Mouse (Mus musculus) frontal cortex, adult 2 months (tissue): ENCODE data around the gene Lypd6b. TPM values are rescaled to one million over a fixed set of nuclear protein-coding genes. Genes with fewer than 3 reads are reported as not detected.

Experiments
- DNase-seq, 2 experiments: peaks; one replicate each; pipeline ENCODE4 v3.0.0; 2022; ENCODE audit warnings: low spot score in 1 of 2; ENCODE audit errors: extremely low spot score in 1 of 2
- polyA plus RNA-seq: library from polyadenylated mRNA; depleted of rRNA; stranded (reverse); fragments of >200 nt; gene quantifications from 2 replicates; pipeline ENCODE4 v1.2.3, GENCODE M21; 2012

Lypd6b gene
- polyA plus RNA-seq, 1 experiment = 7.5 TPM

- no peak for DNase-seq
These were observed 29.1 kb downstream of the Lypd6b start for GRCm38 (mm10) chr2:49816549-49816948.

DNA sequence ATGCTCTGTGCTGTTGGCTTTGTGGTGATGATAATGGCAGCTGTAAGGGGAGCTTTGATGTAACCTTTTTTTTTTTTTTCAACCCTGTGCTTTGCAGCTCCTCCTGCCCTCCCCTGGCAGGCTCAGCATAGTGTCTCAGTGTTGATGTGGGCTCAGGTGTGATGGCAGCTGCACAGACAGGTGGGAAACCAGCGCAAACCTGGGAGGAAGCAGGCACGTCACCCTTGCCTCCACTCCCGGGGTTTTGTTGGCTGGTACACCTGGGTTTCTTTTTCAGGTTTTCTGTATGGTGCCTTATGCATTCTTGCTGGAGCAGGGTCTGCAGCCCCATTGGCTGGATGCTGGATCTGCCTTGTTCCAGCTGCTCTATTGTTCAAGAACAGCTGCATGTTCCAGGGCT is 29.7 kb downstream of the Lypd6b start:
- DNase-seq = no peak

GRCm38 (mm10) chr2:49818126-49818525 is 30.6 kb downstream of the Lypd6b start:
- DNase-seq = no peak

DNA sequence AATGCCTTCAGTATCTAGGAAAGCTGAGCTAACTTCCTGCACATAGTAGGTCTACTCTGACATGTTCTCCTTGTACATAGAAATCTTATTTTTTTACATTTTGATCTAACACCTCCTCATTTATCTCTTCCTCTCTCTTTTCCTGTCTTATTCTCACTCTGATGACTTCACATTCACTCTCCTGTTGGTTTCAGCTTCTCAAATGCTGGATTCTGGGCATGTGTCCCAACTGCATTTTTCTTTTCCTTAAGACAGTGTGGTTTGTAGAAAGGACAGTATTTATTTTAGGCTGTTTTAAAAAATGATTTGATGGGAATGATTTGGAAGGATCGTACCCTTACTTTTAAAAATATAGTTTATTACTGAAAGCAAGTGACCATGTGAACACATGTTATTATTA is 34.8 kb downstream of the Lypd6b start:
- DNase-seq = peak in 1 of 2 experiments; percentile 44

- DNase-seq = no peak
These were observed 38.1 kb downstream of the Lypd6b start for GRCm38 (mm10) chr2:49825588-49825987.

- no peak for DNase-seq
These were observed 40.3 kb downstream of the Lypd6b start for GRCm38 (mm10) chr2:49827756-49828155.

DNA sequence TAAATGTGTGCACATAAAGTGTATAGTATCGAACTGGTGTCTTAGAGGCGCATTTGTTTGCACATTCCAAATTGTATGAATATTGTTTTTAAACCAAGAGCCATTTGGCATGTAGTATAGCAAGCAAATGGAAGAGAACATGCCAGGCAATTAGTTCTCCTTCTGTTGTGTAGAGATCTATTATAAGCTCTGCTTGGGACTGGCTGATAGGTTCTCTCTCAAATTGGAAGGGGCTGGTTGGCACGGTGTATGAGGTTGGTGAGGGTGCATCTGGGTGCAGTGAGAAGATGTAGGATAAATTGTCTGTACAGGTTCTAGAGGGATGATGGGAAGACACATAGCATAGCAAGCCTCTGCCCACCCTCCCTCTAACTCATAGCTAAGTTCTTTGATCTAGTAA is 42.9 kb downstream of the Lypd6b start:
- DNase-seq = no peak

DNA sequence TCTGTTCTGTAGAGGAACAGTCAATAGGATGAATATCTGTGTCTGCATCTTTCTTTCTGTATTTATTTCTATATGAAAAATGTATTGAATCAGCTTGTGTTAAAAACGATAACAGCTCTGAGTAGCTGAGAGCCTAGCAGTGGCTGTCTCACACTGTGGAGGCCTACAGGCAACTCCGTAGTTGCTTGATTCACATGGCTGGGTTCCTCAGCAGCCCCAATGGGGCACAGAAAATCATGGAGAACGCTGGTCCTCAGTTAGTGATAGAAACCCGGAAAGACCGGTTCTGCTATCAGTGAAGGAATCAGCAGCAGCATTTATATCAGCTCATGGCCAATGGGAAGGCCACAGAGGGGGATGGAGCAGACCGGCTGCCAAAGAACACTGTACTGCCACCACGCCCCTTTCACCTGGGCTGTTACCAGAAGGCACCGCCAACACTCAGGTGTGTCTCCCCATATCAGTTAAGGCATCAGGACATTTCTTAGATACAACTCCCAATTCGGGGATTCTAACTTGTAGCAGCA is 44.9 kb downstream of the Lypd6b start:
- no peak for DNase-seq

DNA sequence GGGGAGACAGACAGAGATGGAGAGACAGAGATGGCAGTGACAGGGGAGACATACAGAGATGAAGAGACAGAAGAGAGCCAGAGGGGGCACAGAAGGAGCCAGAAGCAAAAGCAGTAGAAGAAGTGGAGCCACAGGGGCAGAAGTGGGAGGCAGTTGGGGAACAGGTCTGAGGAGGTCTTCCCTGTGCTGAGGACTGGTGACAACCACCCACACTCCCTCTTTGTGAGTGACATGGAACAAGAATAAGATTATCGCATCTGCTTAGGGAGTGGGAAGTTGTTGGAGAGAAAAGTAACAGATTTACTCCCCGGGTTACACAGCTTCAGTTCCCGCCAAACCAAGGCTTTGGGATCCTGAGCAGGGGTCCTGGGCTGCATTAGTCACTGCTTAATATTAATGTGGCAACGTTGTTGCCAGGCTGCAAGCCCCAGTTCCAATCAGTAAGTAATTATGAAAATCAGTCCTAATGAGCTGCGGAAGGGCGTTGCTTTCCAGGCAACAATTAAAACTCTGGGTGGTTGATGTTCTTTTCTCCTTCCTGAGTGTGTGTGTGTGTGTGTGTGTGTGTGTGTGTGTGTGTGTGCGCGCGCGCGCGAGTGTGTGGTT is 50.1 kb downstream of the Lypd6b start:
- peak in 1 of 2 experiments; percentile 31 for DNase-seq

GRCm38 (mm10) chr2:49838611-49839010 is 51.1 kb downstream of the Lypd6b start:
- peak; percentile 17 to 58 for DNase-seq

DNA sequence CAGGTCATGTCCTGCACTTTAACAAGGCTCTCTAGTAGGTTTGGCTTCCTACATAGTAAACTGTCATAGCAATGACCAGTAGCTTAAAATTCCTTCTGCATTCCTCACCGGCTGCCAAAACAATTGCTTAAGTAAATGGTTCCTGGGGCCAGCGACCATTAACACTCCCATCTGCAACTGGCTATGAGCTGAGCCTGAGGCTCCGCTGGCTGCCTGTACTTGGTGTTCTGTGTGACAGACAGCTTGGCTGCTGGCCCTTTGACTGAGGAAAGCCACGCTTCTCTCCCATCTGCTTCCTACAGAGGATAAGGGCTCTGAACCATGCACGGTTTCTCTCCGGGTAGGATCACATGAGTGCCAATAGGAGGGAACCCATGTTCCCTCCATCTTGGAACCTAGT is 53.1 kb downstream of the Lypd6b start:
- DNase-seq = no peak

GRCm38 (mm10) chr2:49841089-49841488 is 53.6 kb downstream of the Lypd6b start:
- DNase-seq = no peak

GRCm38 (mm10) chr2:49845104-49845503 is 57.6 kb downstream of the Lypd6b start:
- DNase-seq = no peak

- no peak for DNase-seq
These were observed 58.6 kb downstream of the Lypd6b start for GRCm38 (mm10) chr2:49846097-49846496.

GRCm38 (mm10) chr2:49846880-49847279 is 59.4 kb downstream of the Lypd6b start:
- DNase-seq = no peak

DNA sequence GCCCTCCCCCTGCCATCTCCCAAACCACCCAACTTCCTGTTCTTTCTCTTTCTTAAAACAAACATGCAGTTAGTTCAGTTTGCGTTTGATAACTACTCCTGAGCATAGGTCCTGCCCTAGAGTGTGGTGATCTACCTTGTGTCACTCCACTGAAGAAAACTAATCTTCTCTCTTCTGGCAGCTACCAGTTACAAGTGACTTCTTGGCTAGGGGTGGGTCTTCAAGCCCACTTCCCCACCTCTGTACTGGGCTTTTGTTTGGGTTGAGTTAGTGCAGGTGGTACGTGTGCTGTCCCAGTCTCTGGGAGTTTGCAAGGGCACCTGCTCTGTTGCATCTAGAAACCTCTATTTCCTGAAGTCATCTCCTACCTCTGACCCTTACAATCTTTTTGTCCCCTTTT is 60.3 kb downstream of the Lypd6b start:
- no peak for DNase-seq

DNA sequence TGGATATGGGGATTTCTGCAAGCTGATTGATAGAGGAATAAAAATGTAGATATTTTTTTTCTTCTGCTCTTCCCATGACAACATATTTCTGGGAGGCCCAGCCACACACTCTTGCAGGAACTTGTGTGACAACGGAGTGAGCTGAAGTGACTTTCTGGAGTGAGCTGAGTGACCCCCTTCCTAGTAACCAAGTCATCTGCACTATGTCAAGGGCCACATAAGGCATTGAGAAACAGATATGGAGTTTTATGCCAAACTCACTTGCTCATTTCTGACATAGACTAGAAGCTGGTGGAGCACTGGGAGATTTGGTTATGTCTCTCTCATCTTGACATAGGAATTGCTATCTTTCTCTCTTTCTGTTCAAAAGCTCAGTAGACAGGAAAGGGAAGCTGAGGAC is 62.3 kb downstream of the Lypd6b start:
- DNase-seq = no peak

GRCm38 (mm10) chr2:49851977-49852376 is 64.5 kb downstream of the Lypd6b start:
- DNase-seq = no peak

GRCm38 (mm10) chr2:49856161-49856564 is 68.7 kb downstream of the Lypd6b start:
- DNase-seq = no peak

DNA sequence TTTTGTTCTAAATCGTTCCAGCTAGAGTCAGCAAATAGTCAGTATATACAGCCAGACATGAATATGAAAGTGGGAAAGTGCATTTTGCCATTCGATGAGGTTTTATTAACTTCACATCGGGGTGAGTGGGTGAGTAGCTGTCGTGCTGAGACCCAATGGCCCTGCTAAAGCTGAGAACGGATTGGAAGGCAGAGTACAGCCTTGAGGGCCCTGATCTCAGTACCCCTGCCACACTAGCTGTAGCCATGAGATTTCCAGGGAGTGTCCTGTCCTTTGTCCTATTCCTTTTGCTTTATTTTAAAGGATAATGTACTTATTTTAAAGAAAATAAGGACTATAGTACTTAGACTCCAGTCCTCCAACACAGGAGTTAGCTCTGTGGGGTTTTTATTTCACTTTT is 69.1 kb downstream of the Lypd6b start:
- DNase-seq = no peak

DNA sequence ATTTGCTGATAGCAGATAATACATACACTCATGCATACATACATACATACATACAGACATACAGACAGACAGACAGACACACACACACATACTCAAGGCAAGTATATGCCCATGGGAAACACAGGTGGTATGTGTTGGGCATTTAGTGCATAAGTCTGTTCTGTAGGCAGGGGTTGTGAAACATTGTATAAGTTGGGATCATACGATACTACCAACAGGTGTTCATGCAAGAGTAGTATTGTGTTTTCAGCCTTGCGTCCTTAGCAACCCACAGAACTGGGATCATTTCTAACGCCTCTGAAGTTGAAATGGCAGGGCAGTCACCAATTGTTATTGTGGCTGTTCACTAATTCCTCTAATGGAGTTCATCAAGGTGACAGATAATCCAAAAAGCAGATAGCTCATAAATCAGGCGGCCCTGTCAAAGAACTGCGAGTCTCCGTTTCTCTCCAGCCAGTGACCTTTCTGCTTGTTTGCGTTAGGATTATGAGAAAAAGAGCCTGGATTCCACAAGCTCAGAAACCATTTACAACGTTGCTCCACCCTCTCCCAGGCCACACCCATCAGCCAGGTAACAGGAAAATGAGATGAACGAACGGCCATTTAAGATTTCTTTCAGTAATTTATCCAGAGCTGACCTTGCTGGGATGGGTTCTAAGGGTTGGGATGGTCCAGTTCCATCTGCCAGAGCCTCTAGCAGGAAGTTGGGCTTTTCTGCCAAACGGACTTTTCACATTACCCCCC is 72.9 kb downstream of the Lypd6b start:
- no peak for DNase-seq

DNA sequence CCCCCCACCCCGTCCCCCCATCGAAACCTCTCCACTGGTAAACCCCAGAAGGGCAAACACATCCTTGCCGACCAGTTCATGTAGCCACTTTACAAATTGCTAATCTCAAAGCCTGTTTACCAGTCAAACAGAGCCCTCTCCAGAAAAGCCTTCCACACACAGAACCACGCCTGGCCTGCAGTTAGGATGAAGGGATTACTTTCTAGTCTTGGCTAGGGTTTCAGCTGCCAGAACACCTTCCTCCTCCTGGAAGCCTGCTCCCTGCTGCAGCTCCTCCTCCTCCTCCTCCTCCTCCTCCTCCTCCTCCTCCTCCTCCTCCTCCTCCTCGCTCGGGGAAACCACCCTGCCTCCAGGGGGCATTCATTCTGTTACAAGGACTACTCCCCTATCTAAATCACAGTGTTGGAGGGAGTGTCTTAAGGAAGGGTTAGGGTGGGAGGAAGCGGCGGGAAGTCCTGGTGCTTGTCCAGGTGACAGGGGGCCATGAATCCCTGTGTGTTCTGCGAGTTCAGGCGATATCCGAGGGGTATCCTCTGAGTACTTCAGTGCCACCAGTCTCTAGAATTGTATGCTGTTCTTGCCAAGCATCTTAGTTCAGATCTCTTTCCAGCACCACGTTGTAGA is 73.6 kb downstream of the Lypd6b start:
- DNase-seq = no peak
